Mouse (Mus musculus) CD8-positive naive resting alpha-beta T cell, adult 57 days (primary cell): ENCODE results near the gene Nup210. TPM values are rescaled to one million over a fixed set of nuclear protein-coding genes. Genes with fewer than 3 reads are reported as not detected.

ENCODE experiments used
- total RNA-seq: library from RNA; stranded (reverse); gene quantifications from one replicate; pipeline ENCODE4 v1.2.4, GENCODE M21; 2023

Gene Nup210
- 265 TPM for total RNA-seq

DNA sequence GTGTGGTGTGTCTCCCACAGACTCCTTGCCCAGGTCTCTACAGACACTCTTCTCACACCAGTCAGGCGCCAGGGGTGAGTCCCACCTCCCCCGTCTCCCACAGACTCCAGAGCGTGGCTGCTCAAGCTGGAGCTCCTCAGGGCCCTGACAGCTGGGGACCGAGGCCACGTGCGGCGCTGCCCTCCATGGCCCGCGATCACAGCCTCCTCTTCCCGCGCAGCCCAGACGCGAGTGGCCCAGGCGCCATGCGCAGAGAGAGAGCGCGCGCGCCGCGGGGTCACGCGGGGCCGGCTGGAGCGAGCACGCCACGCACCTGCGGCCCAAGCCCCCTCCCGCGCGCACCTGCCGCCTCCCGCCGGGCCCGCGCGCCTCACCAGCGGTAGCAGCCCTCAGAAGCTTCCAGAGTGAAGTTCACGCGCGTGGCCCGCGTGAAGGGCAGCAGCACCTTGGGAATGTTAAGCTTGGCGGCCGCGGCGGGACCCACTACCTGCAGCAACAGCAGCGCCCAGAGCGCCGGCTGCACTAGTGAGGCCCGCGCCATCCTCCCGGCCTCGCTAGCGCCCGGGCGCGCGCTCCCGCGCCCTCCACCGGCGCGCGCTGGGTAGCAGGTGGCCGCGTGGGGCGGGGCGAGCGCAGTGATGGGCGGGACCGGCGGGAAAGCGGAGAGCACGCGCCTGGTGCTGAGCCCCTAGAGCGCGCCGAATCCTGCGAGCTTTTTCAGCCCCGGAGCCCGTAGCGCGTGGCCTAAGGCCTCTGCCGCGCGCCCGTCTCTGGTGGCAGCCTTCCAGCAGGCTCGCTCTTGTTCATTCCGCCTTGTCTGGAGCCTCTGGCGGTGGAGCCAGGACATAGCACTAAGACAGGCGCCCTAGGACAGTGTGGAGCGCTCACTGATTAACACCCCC, at the start of gene Nup210:
Gene Nup210 (minus strand): TSS at position 586 of the 902 bp plus-strand sequence.

GRCm38 (mm10) chr6:91156554-91157236, 40.1 kb upstream of the Nup210 start, which contains the start of gene Hdac11:
TSS of gene Hdac11 (plus strand) at chr6:91156665.

DNA sequence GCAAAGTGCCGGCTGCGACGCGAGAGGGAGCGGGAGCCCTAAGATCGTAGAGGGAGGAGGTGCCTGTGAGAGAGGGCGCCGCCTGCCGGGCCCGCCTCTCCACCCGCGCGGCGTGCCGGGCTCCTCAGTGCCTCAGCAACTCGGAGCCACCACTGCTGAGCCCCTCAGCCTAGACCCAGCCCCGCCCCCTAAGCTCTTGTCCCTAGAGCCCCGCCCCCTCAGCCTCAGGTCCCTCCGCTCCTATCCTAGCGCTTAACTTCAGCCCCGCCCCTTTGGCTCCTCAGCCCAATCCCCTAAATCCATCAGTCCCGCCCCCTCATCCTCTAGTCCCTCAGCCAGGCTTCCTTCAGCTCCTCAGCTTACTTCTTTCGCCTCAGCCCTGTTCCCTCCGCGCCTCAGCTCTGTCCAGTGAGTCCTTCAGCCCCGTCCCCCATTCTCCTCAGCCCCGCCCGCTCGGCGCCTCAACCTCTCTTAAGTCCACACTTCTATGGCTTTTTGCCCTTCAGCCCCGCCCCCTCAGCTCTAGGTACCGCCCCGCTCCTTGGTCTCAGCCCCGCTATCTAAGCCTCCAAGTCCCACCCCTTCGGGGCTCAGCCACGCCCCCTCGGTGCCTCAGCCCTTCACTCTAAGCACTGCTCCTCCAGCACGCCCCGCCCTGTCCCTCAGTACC, 127.8 kb downstream of the Nup210 start, which contains the start of gene Iqsec1:
Gene Iqsec1 (minus strand): TSS at position 38 of the 670 bp plus-strand sequence.

Other genes starting within 250 kb of the Nup210 start
- gene Iqsec1, start 128.1 kb downstream of the Nup210 start, total RNA-seq, result 194 TPM
- 0.95 TPM for gene Hdac11, start 39.8 kb upstream of the Nup210 start, total RNA-seq
- 0.95 TPM for gene Fbln2, start 95.6 kb upstream of the Nup210 start, total RNA-seq